Mouse (Mus musculus) T-helper 17 cell (primary cell): ENCODE measurements around the gene Shf.
"Not testable (repeated sequence)": the region's sequence is repeated elsewhere in the genome, so short reads cannot be mapped to it uniquely, and the experiment has no call there.

Experiments
- in situ Hi-C, 2 experiments: fragments of 300-600 bp; cut with MboI, MseI; formaldehyde crosslinking; loops; 1 replicate in 1 of 2; 2 replicates in 1 of 2; pipeline ENCODE4 v1.15.1; 2025; ENCODE audit warnings: high pct_unique_total_duplicates in 2 of 2

Gene Shf

DNA sequence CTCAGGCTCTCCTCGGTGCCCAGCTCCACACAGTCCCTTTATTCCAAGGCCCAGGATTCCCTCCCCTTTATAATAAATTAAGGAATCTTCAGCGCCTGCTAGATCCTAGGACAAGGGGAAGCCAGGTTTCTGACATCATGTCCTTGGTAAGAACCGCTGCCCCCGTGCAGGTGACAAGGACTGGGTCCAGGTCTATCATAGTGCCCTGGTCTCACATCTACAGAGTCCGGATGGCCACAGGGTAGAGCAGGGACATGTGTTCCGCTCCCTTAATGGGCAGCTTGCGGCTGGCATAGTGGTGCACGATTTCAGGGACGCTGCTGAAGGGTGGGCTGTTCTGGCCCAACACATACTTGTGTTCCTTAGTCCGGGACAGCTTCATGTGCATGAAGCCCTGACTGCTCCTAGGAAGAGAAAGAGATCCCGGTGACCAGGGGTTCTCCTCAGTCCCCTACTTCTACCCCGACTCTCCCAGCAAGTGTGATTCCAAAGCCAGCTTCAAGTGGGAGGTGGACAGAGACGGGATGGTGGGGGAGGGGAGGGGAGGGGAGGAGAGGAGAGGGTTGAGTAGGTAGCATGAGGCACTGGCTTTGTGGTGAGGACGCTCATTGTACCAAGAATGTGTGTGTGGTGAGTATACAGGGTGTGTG, 19.7 kb downstream of the Shf start:
- in situ Hi-C loops: no loop called here

DNA sequence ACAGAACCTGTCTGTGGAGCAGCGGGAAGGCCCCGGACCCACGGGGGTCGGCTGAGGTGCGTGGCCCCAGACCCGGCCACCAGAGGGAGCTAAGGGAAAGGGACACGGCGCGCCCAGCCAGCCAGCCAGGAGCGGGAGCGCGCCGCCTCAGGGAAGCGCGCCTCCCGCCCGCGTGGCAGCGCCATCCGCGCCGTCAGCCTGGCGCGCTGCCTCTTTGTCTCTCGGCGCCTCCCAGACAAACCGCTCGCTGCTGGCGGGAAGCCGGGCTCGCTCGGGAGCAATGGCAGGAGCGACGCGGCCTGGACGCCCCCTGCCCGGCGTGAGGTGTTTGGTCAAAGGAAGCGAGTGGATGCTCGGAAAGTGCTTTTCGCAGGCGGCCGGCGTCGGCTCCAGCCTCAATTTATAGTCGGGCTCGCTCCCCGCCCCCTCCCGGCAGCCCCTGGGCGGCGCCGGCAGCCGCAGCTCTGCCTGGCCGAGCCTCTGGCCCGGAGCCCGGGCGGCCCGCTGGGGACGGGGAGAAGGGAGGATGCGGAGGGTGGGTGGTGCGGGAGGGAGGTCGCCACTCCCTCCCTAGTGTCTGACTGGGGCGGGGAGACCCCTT, 20.3 kb downstream of the Shf start:
- in situ Hi-C loops: no loop called here

DNA sequence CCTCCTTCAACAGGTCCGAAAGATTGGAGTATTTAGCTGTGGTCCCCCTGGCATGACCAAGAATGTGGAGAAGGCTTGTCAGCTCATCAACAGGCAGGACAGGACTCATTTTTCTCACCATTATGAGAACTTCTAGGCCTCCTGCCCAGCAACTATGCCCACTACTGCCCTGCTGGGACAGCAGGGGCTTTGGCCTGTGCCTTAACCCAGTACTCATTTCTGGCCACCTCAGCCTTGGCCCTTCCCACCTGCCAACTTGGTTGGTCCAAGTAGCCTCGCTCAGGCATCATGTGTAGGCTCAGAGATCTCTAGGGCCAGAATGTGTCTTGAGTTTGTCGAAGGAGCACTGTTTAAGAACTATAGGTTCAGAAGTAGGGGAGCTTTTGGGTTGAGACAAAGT, 21.7 kb downstream of the Shf start:
- in situ Hi-C loops: no loop called here

DNA sequence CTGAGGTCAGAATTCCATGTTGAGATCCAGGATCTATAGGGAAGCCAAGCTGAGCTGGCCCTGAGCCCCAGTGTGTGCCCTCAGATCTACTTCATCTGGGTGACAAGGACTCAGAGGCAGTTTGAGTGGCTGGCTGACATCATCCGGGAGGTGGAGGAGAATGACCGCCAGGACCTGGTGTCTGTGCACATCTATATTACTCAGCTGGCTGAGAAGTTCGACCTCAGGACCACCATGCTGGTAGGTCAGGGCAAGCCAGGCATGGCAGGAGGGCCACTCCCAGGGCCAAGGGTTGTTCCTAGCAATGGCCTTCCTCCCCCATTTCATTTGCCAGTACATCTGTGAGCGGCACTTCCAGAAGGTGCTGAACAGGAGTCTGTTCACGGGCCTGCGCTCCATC, 22.8 kb downstream of the Shf start:
- in situ Hi-C loops: not testable (repeated sequence)

DNA sequence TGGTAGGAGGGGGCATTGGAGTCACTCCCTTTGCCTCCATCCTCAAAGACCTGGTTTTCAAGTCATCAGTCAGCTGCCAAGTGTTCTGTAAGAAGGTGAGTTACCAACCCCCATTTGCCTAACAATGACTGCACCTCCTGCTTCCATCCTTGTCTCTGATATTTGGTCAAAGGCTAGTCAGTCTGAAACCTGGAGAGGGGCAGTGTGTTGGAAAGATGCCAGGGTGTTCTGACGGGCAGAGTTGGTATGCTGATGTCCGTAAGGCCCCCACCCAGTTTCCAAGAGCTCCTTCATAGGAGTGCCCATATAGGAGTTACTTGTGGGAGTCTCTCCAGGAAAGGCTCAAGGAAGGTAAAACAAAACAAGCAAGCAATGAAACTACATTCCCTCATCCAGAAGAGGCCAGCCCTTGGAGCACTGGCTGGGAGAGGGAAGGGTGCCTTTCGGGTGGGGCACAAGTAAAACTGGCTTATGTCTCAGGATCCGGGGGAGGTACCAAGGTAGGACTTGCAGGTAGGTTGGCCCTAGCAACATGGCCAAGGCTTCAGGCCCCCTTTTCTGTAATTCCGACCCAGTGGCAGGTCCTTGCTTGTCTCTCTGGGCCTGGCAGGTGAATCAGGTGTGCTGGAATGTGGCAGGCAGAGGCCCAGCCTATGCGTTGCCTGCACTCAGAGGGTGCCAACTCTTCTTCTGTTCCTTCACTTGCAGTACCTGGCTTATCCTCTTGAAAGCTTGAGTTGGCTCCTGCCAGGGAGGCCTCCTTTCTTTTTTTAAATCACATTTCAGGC, 23.7 kb downstream of the Shf start:
- in situ Hi-C loops: no loop called here

DNA sequence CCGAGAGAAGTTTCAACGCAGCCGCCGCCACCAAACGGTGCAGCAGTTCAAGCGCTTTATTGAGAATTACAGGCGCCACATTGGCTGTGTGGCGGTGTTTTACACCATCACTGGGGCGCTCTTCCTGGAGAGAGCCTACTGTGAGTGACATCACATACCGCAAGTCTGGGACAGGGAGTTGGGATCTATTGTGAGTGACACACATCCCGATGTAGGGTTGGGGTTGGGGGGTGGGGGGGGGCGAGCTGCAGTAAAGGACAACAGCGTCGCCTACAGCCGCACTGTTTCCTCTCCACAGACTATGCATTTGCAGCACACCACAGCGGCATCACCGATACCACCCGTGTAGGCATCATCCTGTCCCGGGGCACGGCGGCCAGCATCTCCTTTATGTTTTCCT, 31.7 kb downstream of the Shf start:
- in situ Hi-C loops: no loop called here

DNA sequence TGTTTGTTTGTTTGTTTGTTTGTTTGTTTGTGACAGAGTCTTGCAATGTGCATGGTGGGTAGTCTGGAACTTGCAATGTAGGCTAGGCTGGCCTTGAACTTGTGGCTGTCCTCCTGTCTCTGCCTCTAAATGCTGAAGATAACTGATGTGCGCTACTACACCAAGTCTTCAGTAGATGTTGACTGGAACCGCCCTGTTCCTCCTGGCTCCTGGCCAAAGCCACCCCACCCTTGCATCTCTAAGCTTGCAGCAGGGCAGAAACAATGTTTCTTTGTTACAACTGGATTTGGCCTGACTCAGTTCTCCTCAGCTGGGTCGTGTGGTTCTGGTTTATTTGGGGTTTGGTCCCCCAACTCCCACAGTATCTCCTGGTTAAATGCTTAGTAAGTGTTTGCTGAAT, 34.8 kb downstream of the Shf start:
- in situ Hi-C loops: no loop called here

DNA sequence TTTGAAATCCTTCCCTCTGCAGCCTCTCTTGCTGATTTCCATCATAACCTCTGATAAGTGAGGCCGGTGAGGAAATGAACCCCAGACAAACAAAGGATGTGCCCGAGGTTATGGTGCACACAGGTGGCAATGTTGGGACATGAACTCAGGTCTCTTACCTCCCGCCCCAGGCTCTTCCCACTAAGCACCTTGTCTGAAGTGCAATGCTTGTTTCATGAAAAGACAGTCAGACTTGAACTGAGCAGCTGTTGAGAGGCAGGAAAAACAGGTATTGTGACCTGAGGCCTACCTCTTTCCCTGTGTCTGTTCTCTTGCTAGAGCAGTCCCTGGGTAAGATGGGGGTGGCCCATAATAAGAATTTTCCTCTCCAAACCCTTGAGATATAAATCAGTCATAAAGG, 36.7 kb downstream of the Shf start:
- in situ Hi-C loops: no loop called here

DNA sequence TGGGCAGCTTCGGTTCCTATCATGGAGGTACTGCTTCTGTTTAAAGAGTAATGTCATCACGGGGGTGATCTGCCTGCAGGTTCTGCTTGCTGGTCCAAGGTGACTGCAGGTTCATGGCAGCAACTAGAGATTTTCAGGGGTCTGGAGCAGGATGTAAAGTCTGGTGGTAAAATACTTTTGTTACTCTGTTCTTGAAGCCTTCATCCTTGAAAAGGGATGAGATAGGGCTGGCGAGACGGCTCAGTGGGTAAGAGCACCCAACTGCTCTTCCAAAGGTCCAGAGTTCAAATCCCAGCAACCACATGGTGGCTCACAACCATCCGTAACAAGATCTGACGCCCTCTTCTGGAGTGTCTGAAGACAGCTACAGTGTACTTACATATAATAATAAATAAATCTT, 38.6 kb downstream of the Shf start:
- in situ Hi-C loops: not testable (repeated sequence)

DNA sequence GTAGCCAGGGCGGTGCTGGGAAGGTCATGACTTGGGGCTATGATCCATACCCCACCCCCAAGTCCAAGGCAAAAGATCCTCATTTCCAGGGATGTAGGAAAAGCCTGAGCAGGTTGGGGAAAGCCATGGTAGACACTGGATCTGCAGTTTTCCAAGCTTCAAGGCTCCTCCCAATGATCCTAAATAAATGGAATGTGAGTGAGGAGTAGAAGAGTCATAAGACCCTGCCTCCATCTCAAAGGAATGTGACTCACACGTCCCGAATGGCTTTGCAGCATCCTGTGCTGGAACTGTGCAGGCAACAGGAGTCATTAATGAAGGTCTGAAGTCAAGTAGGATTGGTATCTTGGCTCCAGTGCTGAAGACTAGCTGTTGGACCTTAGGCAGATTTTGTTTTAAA, 41.0 kb downstream of the Shf start:
- in situ Hi-C loops: no loop called here

DNA sequence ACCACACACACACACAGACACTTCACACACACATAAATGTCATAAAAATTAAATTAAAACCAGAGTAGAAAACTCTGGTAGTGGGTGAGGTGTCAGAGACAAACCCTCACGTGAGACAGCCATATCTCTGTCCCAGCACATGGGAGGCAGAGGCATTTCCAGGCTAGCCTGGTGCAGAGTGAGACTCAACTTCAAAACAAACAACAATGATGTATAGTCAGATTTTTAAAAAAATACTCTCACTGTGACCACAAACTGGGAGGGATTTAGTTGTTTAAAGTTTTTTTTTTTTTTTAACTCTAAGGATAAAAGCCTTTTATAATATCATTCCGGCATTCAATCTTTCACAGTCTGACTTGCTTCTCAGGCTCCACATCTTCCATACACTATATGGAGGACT, 43.6 kb downstream of the Shf start:
- in situ Hi-C loops: no loop called here

DNA sequence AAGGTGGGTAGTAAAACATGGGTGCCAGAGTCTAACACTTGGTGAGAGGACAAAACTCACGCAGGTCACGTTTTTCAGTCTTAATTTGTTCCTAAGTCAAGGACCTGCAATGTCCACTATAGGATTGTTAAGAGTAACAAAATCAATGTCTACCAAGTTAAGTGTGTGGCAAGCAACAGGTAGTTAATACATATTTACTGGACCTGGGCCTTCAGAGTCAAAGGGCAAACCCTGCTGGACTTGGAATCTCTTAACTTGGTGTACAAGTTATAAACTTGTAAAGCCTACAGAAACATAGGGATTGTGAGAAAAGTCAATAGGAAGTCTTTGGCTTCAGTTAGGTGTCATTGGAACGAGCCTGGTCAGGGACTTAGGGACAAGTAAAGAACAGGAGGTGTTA, 44.4 kb downstream of the Shf start:
- in situ Hi-C loops: no loop called here

DNA sequence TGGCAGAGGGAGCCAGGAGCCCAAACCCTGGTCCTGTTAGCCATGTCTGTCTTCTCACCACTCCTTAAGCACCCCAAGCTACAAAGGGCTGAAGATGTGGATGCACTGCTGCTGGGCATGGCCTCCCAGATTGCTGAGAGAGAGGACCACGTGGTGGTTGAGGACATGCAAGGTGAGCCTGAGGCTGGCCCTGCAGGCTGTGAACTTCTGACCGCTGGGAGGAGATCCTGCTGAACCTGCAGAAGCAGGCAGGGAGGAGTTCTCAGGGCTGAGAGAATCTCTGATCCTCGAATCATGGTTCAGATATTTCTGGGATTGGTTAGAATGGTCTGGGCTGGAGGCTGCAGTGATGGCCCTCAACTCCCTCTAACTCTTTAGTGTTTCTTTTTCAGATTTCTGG, 45.0 kb downstream of the Shf start:
- in situ Hi-C loops: no loop called here

DNA sequence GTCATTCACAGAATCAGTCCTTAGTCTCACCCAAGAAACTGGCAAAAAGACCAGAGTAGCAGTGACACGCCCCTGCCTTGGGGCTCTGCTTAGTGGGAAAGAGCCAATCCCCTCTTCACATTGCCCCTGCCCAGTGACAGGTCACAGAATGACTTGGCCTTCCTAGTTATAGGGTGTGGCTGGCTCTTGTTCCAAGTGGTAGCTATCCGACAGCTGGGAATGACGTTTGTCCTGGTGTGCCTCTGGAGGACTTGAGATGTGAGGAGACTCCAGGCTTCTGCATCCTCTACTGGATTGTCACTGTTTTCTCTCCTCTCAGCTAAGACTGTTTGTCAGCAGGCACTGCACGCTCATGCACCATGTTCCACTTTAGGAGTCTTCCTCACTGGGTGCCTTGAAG, 51.6 kb downstream of the Shf start:
- in situ Hi-C loops: no loop called here

DNA sequence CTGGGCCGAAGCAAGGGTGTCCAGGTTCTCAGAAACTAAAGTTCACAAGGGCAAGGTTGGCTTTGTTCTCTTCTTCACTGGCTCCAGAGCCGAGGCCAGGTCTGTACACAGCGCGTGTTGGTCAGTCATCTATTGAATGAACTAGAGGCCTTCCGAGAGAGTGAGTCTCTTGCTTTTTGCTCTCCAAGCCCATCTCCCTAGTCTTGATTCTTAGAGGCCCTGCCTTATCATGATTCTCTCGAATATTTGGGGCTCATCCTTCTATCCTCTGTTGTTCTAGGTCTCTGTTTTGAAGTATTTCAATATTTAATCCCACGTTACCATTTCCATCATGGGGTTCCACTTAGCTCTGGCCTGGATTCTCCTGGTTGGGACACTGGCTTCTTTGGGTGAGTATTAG, 53.6 kb downstream of the Shf start, which contains the start of gene Duox1:
Gene Duox1 (plus strand): TSS at position 301 of the 400 bp plus-strand sequence.
- in situ Hi-C loops: no loop called here

DNA sequence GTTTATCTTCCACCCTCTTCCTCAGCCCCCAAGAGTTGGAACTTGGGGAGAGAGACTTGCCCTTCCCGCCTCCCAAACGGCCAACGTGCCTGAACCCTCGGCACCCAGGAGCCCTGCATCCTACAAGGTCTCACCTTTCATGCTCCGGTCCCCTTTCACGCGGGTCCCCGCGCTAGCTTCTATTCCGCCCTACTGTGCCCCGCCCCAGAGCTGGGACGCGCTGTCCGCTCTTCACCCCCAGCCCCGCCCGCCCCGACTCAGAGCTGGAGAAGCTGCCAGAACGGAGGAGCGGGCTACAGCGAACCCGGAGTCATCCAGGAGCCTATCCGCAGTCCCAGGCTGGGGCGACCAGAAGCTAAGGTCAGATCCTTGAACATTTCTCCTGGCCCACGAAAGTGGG, 55.4 kb downstream of the Shf start, which contains the start of gene Duoxa1:
Gene Duoxa1 (minus strand): TSS at position 195 of the 400 bp plus-strand sequence.
- in situ Hi-C loops: no loop called here

DNA sequence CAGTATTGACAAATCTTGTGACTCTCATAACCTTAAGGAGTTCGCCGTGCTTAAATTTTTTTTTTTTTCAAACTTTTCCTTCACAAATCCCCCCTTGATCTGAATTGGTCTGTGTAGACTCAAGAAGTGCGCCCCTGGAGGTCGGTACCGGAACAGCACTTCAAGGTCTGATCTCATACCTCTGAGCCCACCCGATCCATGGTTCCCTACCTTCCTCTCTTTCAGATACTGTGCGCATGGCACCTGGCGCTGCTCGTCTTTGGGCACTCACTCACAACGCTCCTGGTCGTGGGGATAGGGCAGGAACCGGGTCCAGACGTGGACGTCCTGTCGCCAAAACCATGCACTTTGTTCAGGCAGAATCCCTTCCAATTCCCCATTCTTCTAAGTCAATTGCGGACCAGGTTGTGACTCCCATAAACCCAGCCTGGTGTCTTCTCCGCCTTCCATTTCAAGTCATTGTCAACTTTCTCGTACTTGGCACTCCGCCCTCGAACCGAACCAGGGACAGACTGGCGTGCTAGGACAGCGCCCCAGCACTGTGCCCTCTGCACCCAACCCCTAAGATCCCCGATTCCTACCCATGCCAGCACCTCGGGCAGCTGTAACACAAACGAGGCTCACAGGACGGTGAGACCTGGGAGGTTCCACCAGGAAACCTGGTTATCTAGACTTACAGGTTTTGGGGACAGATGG, 56.1 kb downstream of the Shf start:
- in situ Hi-C loops: no loop called here

DNA sequence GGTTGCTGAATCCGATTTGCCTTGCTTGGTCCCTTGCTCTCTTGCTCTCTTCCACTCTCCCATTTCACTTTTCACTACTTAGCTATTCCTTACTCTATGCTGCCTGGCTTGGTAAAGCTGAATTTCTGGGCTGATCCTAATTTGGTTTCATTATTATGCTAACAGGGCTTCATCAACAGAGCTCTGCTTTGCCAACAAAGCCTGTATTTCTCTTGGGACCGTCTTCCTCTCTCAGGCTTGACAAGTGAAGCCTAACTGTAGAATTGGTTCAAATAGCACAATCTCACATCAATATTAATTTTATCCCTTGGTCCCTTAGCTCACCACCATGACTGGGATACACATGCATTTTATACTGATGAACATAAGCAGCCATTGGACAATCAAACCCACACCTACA, 57.4 kb downstream of the Shf start:
- in situ Hi-C loops: no loop called here

DNA sequence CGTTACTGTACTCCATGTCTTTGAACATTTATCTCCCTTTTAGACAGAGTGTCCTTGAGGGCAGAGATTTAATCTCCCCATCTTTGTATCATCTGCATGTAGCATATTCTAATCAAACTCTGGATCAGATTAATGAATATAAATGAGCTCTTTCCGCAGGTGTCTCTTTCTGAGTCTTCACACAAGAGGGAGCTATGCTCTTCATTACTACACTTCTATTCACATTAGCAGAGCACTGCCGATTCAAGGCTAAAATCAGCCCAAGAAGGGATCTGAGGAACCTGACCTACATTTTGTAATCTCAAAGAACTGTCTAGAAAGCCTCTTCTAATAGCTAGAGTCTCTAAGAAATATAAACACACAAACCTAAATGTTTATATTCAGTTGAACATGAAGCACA, 59.3 kb downstream of the Shf start:
- in situ Hi-C loops: no loop called here

DNA sequence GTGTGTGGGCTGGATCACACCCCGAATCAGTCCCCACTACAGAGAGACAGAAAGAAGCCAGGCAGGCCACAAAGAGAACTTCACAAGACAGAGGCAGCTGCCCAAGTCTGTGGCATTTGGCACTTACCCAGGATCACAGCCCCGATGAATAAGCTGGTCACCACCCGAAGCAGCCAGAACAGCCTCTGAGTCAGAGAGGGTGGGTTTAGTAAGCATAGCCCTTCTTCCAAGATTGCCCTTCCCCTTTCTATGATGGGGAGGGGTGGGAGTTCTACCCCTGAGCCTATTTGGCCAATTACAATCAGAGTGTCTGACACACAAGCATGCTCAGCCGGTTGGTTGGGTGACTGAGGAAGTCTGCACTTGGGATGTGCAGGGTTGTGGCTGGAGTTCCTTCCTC, 62.8 kb downstream of the Shf start:
- in situ Hi-C loops: no loop called here

DNA sequence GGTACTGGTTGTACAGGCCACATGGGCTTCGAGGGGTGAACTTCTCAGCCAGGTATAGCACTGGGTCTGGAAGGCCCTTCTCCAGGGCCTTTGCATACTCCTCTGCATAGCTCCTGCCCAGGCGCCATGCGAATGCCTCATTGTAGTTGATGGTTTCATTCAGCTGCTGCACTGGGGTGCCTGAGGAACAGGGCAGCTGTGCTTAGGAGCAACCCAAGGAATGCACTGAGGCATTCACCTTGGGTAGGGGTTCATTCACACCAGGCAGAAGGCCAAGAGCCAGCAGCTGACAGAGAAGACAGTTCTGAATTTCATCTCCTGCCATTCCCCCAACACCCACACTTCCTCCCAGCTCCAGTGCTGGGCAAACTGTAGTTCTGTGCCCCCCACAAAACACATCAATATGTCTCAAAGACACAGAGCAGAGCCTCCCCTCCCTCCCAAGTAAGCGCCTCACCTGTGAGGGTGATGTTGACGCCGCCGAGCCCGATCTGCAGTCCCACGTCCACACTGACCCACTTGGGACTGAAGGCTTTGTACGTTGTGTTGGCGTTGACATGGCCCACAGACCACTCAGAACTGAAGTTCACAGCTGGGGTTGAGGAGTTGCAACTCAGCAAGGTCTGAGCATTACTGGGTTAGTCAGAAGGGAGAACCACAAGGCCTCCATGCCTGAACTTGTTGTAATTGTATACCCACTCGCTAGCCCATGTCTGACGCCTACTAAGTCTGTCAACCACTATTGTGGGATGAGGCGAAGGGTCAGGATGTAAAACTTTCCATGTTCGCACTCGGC, 63.7 kb downstream of the Shf start:
- in situ Hi-C loops: no loop called here
